Mouse (Mus musculus): ENCODE results near the gene Ankrd13d. TPM values are rescaled to one million over a fixed set of nuclear protein-coding genes. Genes with fewer than 3 reads are reported as not detected.
A peak's percentile ranks its signal among the peaks of the same experiment; 100 is the strongest.

Gene Ankrd13d
- polyA plus RNA-seq, 1 experiment from 2014 or later: 1.2 TPM

DNA sequence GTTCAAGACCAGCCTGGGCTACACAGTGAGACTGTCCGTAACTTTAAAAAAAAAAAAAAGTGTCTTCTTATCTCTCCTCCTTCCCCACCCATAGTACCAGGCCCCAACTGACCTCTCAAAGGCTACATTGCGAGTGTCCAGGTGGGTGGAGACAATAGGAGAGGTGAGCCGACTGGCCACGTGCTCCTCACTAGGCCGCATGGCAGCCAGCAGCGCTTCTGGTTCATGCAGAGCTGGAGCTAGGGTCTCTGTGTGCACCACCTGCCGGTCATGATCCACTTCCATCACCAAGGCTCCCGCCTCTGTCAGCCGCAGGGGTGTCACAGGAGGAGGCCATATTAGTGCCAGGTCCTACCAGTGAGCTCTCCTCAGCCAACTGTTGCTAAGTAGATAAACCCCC, 2.5 kb downstream of the Ankrd13d start:
- H3K27me3 ChIP-seq (ENCODE audit: control insufficient read depth, insufficient read depth, low read depth, low read length): no peaks in the 10 kb centered on the region; the same call in 1 of the 2 replicates
- no peak overlapping the region for H3K4me3 ChIP-seq (ENCODE audit: low read depth, low read length)
- no peak overlapping the region for H3K4me2 ChIP-seq (ENCODE audit: low read depth, low read length)
- 91% methylated on average over 9 of the region's 9 CpGs for WGBS (ENCODE audit: insufficient replicate concordance)
- H3K4me1 ChIP-seq (ENCODE audit: control insufficient read depth, low read depth, low read length): peaks cover 13% of the 10 kb centered on the region
- no peak overlapping the region for H3K9ac ChIP-seq (ENCODE audit: low read depth, low read length)
- H3K36me3 ChIP-seq (ENCODE audit: control insufficient read depth, insufficient read depth): no peaks in the 10 kb centered on the region
- H3K27ac ChIP-seq (ENCODE audit: low read length): no peak overlapping the region
- no peak for ATAC-seq (ENCODE audit: low read depth)
- no peaks in the 10 kb centered on the region; the same call in 1 of the 2 replicates for H3K9me3 ChIP-seq (replicated peaks; ENCODE audit: control insufficient read depth, low read length)

GRCm38 (mm10) chr19:4279487-4279886, 3.5 kb downstream of the Ankrd13d start:
- no peak overlapping the region for H3K9ac ChIP-seq (ENCODE audit: low read depth, low read length)
- H3K36me3 ChIP-seq (ENCODE audit: control insufficient read depth, insufficient read depth): no peaks in the 10 kb centered on the region
- 78% methylated on average over 1 of the region's 1 CpGs for WGBS (ENCODE audit: insufficient replicate concordance)
- ATAC-seq (ENCODE audit: low read depth): no peak
- H3K4me2 ChIP-seq (ENCODE audit: low read depth, low read length): no peak overlapping the region
- no peaks in the 10 kb centered on the region; the same call in 1 of the 2 replicates for H3K9me3 ChIP-seq (replicated peaks; ENCODE audit: control insufficient read depth, low read length)
- no peaks in the 10 kb centered on the region; the same call in 1 of the 2 replicates for H3K27me3 ChIP-seq (ENCODE audit: control insufficient read depth, insufficient read depth, low read depth, low read length)
- peaks cover 13% of the 10 kb centered on the region for H3K4me1 ChIP-seq (ENCODE audit: control insufficient read depth, low read depth, low read length)
- no peak overlapping the region for H3K27ac ChIP-seq (ENCODE audit: low read length)
- H3K4me3 ChIP-seq (ENCODE audit: low read depth, low read length): no peak overlapping the region

GRCm38 (mm10) chr19:4270972-4271371, 12.0 kb downstream of the Ankrd13d start:
- WGBS (ENCODE audit: insufficient replicate concordance): 83% methylated on average over 11 of the region's 11 CpGs
- peaks cover 6% of the 10 kb centered on the region; the same call in 1 of the 2 replicates for H3K4me1 ChIP-seq (ENCODE audit: control insufficient read depth, low read depth, low read length)
- H3K27me3 ChIP-seq (ENCODE audit: control insufficient read depth, insufficient read depth, low read depth, low read length): no peaks in the 10 kb centered on the region; the same call in 1 of the 2 replicates
- no peak overlapping the region for H3K4me2 ChIP-seq (ENCODE audit: low read depth, low read length)
- no peak for ATAC-seq (ENCODE audit: low read depth)
- no peak overlapping the region for H3K9ac ChIP-seq (ENCODE audit: low read depth, low read length)
- H3K27ac ChIP-seq (ENCODE audit: low read length): no peak overlapping the region
- H3K36me3 ChIP-seq (ENCODE audit: control insufficient read depth, insufficient read depth): no peaks in the 10 kb centered on the region
- no peak overlapping the region for H3K4me3 ChIP-seq (ENCODE audit: low read depth, low read length)
- no peaks in the 10 kb centered on the region for H3K9me3 ChIP-seq (replicated peaks; ENCODE audit: control insufficient read depth, low read length)

DNA sequence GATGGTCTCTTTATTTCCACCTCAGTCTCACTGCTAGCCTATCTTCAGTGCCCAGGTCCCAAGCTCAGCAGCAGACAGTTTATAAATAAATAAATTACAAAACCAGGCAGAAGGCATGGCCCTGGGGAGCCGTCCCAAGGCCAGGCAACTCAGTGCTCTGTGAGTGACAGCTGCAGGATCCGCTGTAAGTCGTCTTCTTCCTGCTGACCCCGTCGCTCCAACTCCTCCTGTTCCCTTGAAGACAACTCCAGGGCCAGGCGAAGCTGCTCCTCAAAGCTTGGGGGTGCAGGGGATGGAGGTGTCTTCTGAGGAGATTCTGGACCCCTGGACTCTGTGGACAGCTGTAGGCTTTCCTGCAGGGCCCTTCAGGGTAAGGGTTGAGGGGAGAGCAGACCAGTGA, 12.8 kb downstream of the Ankrd13d start:
- no peak overlapping the region for H3K4me3 ChIP-seq (ENCODE audit: low read depth, low read length)
- no peaks in the 10 kb centered on the region; the same call in 1 of the 2 replicates for H3K27me3 ChIP-seq (ENCODE audit: control insufficient read depth, insufficient read depth, low read depth, low read length)
- no peak overlapping the region for H3K4me2 ChIP-seq (ENCODE audit: low read depth, low read length)

DNA sequence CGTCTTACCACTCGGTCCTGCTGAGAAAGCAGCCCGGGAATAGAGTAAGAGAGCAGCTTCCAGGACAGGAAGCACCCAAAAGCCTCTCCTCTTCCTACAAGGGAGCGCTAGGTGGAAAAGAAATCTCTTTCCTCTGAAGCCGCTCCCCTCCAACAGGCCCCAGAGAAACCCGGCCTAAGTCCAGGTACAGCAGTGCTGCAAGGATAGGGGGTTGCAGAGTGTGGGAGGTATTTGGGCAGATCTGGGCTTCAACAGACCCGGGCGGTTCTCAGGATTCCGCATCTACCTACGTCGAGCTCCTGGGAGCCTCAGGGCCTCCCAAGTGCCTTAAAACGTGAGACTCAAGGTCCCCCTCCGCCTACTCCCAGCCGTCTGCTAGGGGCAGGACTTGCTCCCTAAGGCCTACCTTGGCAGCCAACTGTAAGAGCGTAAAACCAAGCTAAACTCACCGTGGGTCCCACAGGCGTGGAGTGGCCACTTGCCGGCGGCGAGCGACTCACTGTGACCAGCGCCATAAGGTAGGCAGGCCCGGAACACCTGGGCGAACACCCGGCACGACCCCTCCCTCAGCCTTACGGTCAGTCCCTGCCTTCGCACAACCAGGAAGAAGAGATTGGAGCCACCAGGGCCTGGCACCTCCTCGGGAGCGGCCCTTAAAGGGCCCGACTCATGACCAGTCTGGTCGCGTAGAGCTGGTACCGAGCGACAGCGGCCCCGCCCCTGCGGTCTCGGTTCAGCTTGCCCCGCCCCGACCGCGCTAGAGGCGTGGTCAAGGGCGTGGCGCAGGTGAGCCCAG, 14.2 kb downstream of the Ankrd13d start, which contains the start of gene Ssh3:
Gene Ssh3, minus strand, starts transcription at position 615 of the 796 bp plus-strand sequence.
- peaks cover 6% of the 10 kb centered on the region; the same call in 1 of the 2 replicates for H3K4me1 ChIP-seq (ENCODE audit: control insufficient read depth, low read depth, low read length)
- peak within 1 kb of the TSS; percentile 63 for H3K4me2 ChIP-seq (ENCODE audit: low read depth, low read length)
- peak within 1 kb of the TSS; percentile 57 for H3K4me3 ChIP-seq (ENCODE audit: low read depth, low read length)
- no peaks in the 10 kb centered on the region for H3K36me3 ChIP-seq (ENCODE audit: control insufficient read depth, insufficient read depth)
- no peaks in the 10 kb centered on the region; the same call in 1 of the 2 replicates for H3K27me3 ChIP-seq (ENCODE audit: control insufficient read depth, insufficient read depth, low read depth, low read length)
- peak; percentile 87 for ATAC-seq (ENCODE audit: low read depth)
- H3K27ac ChIP-seq (ENCODE audit: low read length): no peak within 1 kb of the TSS
- H3K9me3 ChIP-seq (replicated peaks; ENCODE audit: control insufficient read depth, low read length): no peaks in the 10 kb centered on the region
- WGBS (ENCODE audit: insufficient replicate concordance): 14% methylated on average over 46 of the region's 46 CpGs
- H3K9ac ChIP-seq (ENCODE audit: low read depth, low read length): peak within 1 kb of the TSS; percentile 44; the same call in 1 of the 2 replicates

More for the DNA sequence above, 12.8 kb downstream of the Ankrd13d start:
- Histone ChIP-seq H3K9me3 (replicated peaks; ENCODE audit: control insufficient read depth, low read length) (no peaks in the 10 kb centered on the region), H3K4me1 (ENCODE audit: control insufficient read depth, low read depth, low read length) (peaks cover 6% of the 10 kb centered on the region; the same call in 1 of the 2 replicates), H3K27ac (ENCODE audit: low read length) (no peak overlapping the region), H3K9ac (ENCODE audit: low read depth, low read length) (no peak overlapping the region), H3K36me3 (ENCODE audit: control insufficient read depth, insufficient read depth) (no peaks in the 10 kb centered on the region)
- 62% methylated on average over 6 of the region's 6 CpGs for WGBS (ENCODE audit: insufficient replicate concordance)
- ATAC-seq (ENCODE audit: low read depth): no peak

GRCm38 (mm10) chr19:4265956-4266355, 17.0 kb downstream of the Ankrd13d start:
- no peak overlapping the region for H3K27ac ChIP-seq (ENCODE audit: low read length)
- H3K9me3 ChIP-seq (replicated peaks; ENCODE audit: control insufficient read depth, low read length): no peaks in the 10 kb centered on the region
- no peak overlapping the region for H3K9ac ChIP-seq (ENCODE audit: low read depth, low read length)
- ATAC-seq (ENCODE audit: low read depth): no peak
- peaks cover 6% of the 10 kb centered on the region; the same call in 1 of the 2 replicates for H3K4me1 ChIP-seq (ENCODE audit: control insufficient read depth, low read depth, low read length)
- no peak overlapping the region for H3K4me3 ChIP-seq (ENCODE audit: low read depth, low read length)
- WGBS (ENCODE audit: insufficient replicate concordance): 62% methylated on average over 4 of the region's 4 CpGs
- no peaks in the 10 kb centered on the region for H3K36me3 ChIP-seq (ENCODE audit: control insufficient read depth, insufficient read depth)
- H3K27me3 ChIP-seq (ENCODE audit: control insufficient read depth, insufficient read depth, low read depth, low read length): no peaks in the 10 kb centered on the region; the same call in 1 of the 2 replicates
- H3K4me2 ChIP-seq (ENCODE audit: low read depth, low read length): no peak overlapping the region

DNA sequence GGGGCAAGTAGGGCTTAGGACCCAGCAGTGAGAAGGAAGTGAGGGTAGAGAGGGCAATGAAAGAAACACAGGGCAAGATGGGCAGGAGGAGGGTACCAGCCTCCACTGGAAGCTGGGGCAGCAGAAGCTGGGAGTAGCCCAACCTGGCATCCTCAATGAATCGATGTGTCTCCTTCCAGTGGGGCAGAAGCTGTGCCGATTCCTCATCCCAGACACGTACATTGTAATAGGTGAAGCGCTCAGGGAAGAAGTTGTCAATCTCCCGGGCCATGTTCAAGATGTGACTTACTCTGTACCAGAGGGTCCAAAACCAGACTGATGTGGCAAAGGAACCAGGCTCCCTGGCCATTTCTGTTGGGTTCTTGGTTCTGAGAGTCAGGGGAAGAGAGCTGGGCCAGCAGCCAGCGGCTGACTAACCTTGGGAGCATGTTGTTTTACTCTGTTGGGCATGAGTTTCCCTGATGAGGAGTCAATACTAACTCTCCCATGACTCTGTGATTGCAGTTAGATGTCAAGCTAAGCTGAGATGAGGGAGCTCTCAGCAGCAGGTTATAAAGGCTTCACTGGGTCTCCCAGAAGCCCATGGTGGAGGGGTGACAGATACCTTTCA, 18.7 kb downstream of the Ankrd13d start:
- no peak overlapping the region for H3K9ac ChIP-seq (ENCODE audit: low read depth, low read length)
- H3K4me1 ChIP-seq (ENCODE audit: control insufficient read depth, low read depth, low read length): peaks cover 8% of the 10 kb centered on the region; the same call in 1 of the 2 replicates
- H3K36me3 ChIP-seq (ENCODE audit: control insufficient read depth, insufficient read depth): no peaks in the 10 kb centered on the region
- 79% methylated on average over 6 of the region's 6 CpGs for WGBS (ENCODE audit: insufficient replicate concordance)
- no peaks in the 10 kb centered on the region for H3K9me3 ChIP-seq (replicated peaks; ENCODE audit: control insufficient read depth, low read length)
- no peak overlapping the region for H3K27ac ChIP-seq (ENCODE audit: low read length)
- no peak for ATAC-seq (ENCODE audit: low read depth)
- H3K4me2 ChIP-seq (ENCODE audit: low read depth, low read length): no peak overlapping the region
- no peak overlapping the region for H3K4me3 ChIP-seq (ENCODE audit: low read depth, low read length)
- no peaks in the 10 kb centered on the region; the same call in 1 of the 2 replicates for H3K27me3 ChIP-seq (ENCODE audit: control insufficient read depth, insufficient read depth, low read depth, low read length)

DNA sequence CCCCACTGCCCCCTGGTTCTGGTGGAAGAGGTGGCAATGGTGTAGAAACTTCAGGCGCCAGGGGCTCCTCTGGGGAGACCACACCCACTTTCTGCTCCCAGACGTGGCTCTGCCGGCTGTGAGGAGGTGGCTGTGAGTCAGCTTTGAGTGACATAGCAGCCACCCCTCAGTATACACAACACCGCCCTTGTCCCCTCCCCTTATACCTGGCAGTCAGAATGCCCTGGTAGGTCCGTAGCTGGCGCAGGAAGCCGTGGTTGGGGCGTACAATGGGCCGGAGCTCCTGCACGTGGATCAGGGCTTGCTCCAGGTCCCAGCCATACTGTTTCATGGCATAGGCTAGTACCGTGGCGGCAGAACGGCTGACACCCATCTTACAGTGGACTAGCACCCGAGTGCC, 19.2 kb downstream of the Ankrd13d start:
- no peaks in the 10 kb centered on the region for H3K27me3 ChIP-seq (ENCODE audit: control insufficient read depth, insufficient read depth, low read depth, low read length)
- no peak overlapping the region for H3K27ac ChIP-seq (ENCODE audit: low read length)
- no peak for ATAC-seq (ENCODE audit: low read depth)
- peaks cover 3% of the 10 kb centered on the region; the same call in 1 of the 2 replicates for H3K4me1 ChIP-seq (ENCODE audit: control insufficient read depth, low read depth, low read length)
- WGBS (ENCODE audit: insufficient replicate concordance): 53% methylated on average over 14 of the region's 14 CpGs
- H3K9ac ChIP-seq (ENCODE audit: low read depth, low read length): no peak overlapping the region
- no peaks in the 10 kb centered on the region for H3K36me3 ChIP-seq (ENCODE audit: control insufficient read depth, insufficient read depth)
- no peak overlapping the region for H3K4me3 ChIP-seq (ENCODE audit: low read depth, low read length)
- H3K4me2 ChIP-seq (ENCODE audit: low read depth, low read length): no peak overlapping the region
- no peaks in the 10 kb centered on the region for H3K9me3 ChIP-seq (replicated peaks; ENCODE audit: control insufficient read depth, low read length)

GRCm38 (mm10) chr19:4262756-4263155, 20.2 kb downstream of the Ankrd13d start:
- no peak overlapping the region for H3K27ac ChIP-seq (ENCODE audit: low read length)
- H3K4me3 ChIP-seq (ENCODE audit: low read depth, low read length): no peak overlapping the region
- no peaks in the 10 kb centered on the region for H3K36me3 ChIP-seq (ENCODE audit: control insufficient read depth, insufficient read depth)
- no peak overlapping the region for H3K4me2 ChIP-seq (ENCODE audit: low read depth, low read length)
- no peaks in the 10 kb centered on the region for H3K27me3 ChIP-seq (ENCODE audit: control insufficient read depth, insufficient read depth, low read depth, low read length)
- 38% methylated on average over 6 of the region's 6 CpGs for WGBS (ENCODE audit: insufficient replicate concordance)
- no peak for ATAC-seq (ENCODE audit: low read depth)
- H3K4me1 ChIP-seq (ENCODE audit: control insufficient read depth, low read depth, low read length): peaks cover 6% of the 10 kb centered on the region
- H3K9ac ChIP-seq (ENCODE audit: low read depth, low read length): no peak overlapping the region
- no peaks in the 10 kb centered on the region for H3K9me3 ChIP-seq (replicated peaks; ENCODE audit: control insufficient read depth, low read length)

Measured in liver, embryonic 16.5 days (tissue).